Mouse (Mus musculus): Measurements from ENCODE around the gene Rab3gap2.
A peak's percentile ranks its signal among the peaks of the same experiment; 100 is the strongest.

Gene Rab3gap2

DNA sequence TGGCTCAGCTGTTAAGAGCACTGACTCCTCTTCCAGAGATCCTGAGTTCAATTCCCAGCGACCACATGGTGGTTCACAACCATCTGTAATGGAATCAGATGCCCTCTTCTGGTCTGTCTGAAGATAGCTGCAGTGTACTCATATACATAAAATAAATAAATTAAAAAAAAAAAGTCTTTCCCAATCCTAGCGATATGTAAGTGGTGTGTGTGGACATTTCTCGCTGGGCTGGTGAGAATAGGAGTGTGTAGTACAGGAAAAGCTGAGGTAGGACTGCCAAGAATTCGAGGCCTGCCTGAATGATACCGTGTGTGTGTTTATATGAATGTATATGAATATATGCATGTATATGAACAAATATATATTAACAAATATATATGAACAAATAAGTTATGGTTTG, 127.4 kb downstream of the Rab3gap2 start:
- no peak for DNase-seq (ENCODE audit: low spot score)

DNA sequence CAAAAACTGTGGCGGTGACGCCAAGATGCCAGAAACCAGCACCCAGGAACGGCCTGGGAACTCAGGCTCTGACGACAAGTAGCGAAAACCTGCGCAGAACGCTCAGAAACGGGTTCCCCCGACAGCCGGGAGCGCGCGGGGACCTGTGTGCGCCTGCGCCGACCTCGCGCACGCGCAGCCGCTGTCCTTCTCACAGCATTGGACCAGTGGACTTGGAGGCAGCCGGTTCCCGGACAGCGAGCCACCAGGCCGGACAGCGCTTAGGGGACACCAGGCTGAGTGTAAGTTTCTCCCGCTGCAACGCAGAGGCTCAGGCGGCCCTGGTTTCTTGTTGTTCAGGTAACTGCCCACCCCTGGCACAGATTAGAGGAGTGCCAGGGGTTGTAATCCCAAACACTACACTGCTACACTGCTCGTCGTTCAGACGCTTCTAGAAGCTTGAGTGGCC, 128.1 kb downstream of the Rab3gap2 start, which contains the start of gene Bpnt1:
Gene Bpnt1, plus strand, starts transcription at position 167 of the 448 bp plus-strand sequence.
- peak; percentile 91 for DNase-seq (ENCODE audit: low spot score)

DNA sequence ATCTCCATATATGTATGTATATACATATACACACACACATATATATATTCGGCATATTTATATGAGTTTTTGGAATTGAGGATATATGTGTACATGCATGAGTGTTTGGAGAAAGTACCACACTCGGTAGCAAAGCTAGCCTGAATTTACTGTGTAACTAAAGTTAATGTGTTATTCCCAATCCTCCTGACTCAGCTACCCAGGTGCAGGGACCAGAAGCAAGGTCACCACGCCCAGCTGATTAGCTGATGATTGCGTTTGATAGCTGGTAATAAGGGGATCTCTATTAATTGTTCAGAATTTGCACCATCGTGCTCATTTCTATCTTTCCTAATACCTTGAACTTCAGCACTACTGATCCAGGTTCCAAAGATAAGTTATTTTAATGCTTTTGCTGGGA, 129.7 kb downstream of the Rab3gap2 start:
- no peak for DNase-seq (ENCODE audit: low spot score)

DNA sequence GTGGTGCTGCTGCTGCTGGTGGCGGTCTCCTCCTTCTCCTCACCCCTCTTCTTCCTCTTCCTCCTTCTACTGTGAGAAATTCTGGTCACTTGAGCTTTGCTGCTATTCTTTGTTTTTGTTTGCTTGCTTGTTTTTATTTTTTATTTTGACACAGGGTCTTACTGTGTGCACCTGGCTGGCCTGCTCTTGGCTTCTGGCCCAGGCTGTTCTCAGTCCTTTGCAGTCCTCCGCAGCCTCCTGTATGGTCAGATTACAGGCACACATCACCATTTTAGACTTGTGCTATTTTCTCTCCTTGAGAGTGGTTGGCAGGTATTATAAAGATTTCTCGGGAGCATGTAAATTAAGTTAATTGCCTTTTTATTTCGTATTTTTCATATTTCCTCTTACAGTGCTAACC, 130.2 kb downstream of the Rab3gap2 start:
- no peak for DNase-seq (ENCODE audit: low spot score)

DNA sequence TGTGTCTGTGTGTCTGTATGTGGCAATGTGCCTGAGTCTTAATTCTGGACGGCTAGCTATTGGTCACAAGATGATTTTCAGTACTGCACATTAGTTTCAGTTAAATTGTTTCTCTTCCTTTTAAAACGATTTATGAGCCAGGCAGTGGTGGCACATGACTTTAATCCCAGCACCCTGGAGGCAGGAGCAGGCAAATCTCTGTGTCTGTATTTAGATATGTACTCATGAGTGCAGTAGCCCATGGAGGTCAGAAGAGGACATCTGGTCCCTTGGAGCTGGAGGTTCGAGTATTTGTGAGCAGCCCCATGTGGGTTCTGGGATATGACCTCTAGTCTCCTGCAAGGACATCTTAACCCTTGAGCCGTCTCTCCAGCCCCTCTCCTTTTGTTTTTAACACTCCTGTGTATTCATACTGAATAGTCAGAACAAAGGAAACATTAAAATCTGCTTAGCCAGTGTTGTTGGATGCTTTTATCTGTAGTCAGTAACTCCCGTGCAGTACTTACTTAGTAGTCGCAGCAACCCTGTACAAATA, 131.4 kb downstream of the Rab3gap2 start:
- no peak for DNase-seq (ENCODE audit: low spot score)
